Mouse (Mus musculus): ENCODE results near the gene Adgrg3. TPM values are rescaled to one million over a fixed set of nuclear protein-coding genes. Genes with fewer than 3 reads are reported as not detected.

Gene Adgrg3
- polyA plus RNA-seq, 1 experiment from 2014 or later = 0.96 TPM

GRCm38 (mm10) chr8:95059812-95060533 lies 42.5 kb downstream of the Adgrg3 start:
- Histone ChIP-seq H3K9me3 (no peaks in the 10 kb centered on the region), H3K4me2 (replicated peaks) (no peak overlapping the region), H3K36me3 (no peaks in the 10 kb centered on the region), H3K27me3 (no peaks in the 10 kb centered on the region), H3K4me1 (replicated peaks) (peaks cover 2% of the 10 kb centered on the region; the same call in 1 of the 2 replicates), H3K9ac (replicated peaks) (no peak overlapping the region), H3K4me3 (replicated peaks) (no peak overlapping the region), H3K27ac (no peak overlapping the region)
- no peak for ATAC-seq
- WGBS = 76% methylated on average over 6 of the region's 6 CpGs

DNA sequence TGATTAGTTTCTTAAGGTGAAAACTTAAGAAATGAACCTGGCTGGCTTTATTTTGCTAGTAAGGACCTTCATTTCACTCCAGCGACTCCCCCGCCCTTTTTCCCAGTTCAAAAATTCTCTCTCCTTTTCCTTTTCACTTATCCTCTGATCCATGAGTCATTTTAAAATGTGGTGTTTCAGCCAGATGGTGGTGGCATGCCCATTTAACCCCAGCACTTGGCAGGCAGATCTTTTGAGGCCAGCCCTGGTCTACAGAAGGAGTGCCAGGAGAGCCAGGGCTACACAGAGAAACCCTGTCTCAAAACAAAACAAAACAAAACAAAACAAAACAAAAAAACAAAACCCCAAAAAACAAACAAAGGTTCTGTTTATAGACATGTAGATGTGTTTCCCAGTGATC lies 47.0 kb downstream of the Adgrg3 start:
- H3K9ac ChIP-seq (replicated peaks) = no peak overlapping the region
- no peak overlapping the region for H3K27ac ChIP-seq
- no peak overlapping the region for H3K4me3 ChIP-seq (replicated peaks)
- H3K36me3 ChIP-seq = no peaks in the 10 kb centered on the region
- no peaks in the 10 kb centered on the region for H3K9me3 ChIP-seq
- no peaks in the 10 kb centered on the region for H3K4me1 ChIP-seq (replicated peaks)
- no peak for ATAC-seq
- H3K27me3 ChIP-seq = no peaks in the 10 kb centered on the region
- H3K4me2 ChIP-seq (replicated peaks) = no peak overlapping the region
- WGBS = 89% methylated on average over 2 of the region's 2 CpGs

GRCm38 (mm10) chr8:95067582-95067981 lies 50.1 kb downstream of the Adgrg3 start:
- H3K4me3 ChIP-seq (replicated peaks) = no peak overlapping the region
- H3K9ac ChIP-seq (replicated peaks) = no peak overlapping the region
- H3K4me1 ChIP-seq (replicated peaks) = no peaks in the 10 kb centered on the region
- H3K9me3 ChIP-seq = no peaks in the 10 kb centered on the region
- no peaks in the 10 kb centered on the region for H3K36me3 ChIP-seq
- 51% methylated on average over 3 of the region's 3 CpGs for WGBS
- no peak for ATAC-seq
- H3K4me2 ChIP-seq (replicated peaks) = no peak overlapping the region
- H3K27ac ChIP-seq = no peak overlapping the region
- no peaks in the 10 kb centered on the region for H3K27me3 ChIP-seq

GRCm38 (mm10) chr8:95075504-95075903 lies 58.0 kb downstream of the Adgrg3 start:
- H3K27me3 ChIP-seq = no peaks in the 10 kb centered on the region
- ATAC-seq = no peak
- no peaks in the 10 kb centered on the region for H3K9me3 ChIP-seq
- no peak overlapping the region for H3K4me3 ChIP-seq (replicated peaks)
- 85% methylated on average over 3 of the region's 3 CpGs for WGBS
- H3K4me1 ChIP-seq (replicated peaks) = peaks cover 4% of the 10 kb centered on the region; the same call in 1 of the 2 replicates
- no peak overlapping the region for H3K9ac ChIP-seq (replicated peaks)
- no peaks in the 10 kb centered on the region for H3K36me3 ChIP-seq
- H3K27ac ChIP-seq = no peak overlapping the region
- no peak overlapping the region for H3K4me2 ChIP-seq (replicated peaks)

- no peak overlapping the region for H3K4me2 ChIP-seq (replicated peaks)
- no peak overlapping the region for H3K27ac ChIP-seq
- no peaks in the 10 kb centered on the region for H3K36me3 ChIP-seq
- peaks cover 4% of the 10 kb centered on the region; the same call in 1 of the 2 replicates for H3K4me1 ChIP-seq (replicated peaks)
- H3K27me3 ChIP-seq = no peaks in the 10 kb centered on the region
- H3K9ac ChIP-seq (replicated peaks) = no peak overlapping the region
- no peak overlapping the region for H3K4me3 ChIP-seq (replicated peaks)
- WGBS = 86% methylated on average over 17 of the region's 17 CpGs
- ATAC-seq = no peak
- no peaks in the 10 kb centered on the region for H3K9me3 ChIP-seq
These were observed 58.7 kb downstream of the Adgrg3 start for GRCm38 (mm10) chr8:95076151-95076550.

DNA sequence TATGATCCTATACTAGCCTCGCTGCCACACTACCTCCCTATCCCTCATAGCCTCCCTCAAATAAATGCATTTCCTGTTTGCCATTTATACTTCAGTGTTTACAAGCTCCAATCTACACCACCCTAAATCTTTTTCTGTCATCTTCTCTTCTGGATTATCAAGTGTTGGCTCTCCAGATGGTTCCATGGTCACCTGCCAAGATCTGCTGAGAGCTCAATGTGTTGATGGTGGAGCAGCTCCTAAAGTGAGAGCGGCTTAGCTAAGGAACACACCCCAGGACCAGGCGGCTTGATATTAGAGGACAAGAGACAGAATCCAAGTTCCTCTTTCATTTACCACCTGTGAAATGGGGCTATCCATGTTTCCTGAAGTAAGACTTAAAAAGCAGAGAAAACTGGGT lies 60.6 kb downstream of the Adgrg3 start:
- H3K9ac ChIP-seq (replicated peaks) = no peak overlapping the region
- H3K4me1 ChIP-seq (replicated peaks) = peaks cover 20% of the 10 kb centered on the region
- H3K4me2 ChIP-seq (replicated peaks) = no peak overlapping the region
- ATAC-seq = no peak
- no peak overlapping the region for H3K4me3 ChIP-seq (replicated peaks)
- 78% methylated on average over 3 of the region's 3 CpGs for WGBS
- no peak overlapping the region for H3K27ac ChIP-seq
- H3K36me3 ChIP-seq = peaks cover 5% of the 10 kb centered on the region
- no peaks in the 10 kb centered on the region for H3K27me3 ChIP-seq
- no peaks in the 10 kb centered on the region for H3K9me3 ChIP-seq

- Histone ChIP-seq H3K36me3 (peaks cover 13% of the 10 kb centered on the region), H3K27ac (no peak overlapping the region), H3K9ac (replicated peaks) (no peak overlapping the region), H3K4me3 (replicated peaks) (no peak overlapping the region), H3K4me2 (replicated peaks) (no peak overlapping the region), H3K9me3 (no peaks in the 10 kb centered on the region), H3K27me3 (no peaks in the 10 kb centered on the region), H3K4me1 (replicated peaks) (peaks cover 27% of the 10 kb centered on the region)
- ATAC-seq = no peak
- WGBS = 89% methylated on average over 4 of the region's 4 CpGs
These were observed 61.8 kb downstream of the Adgrg3 start for GRCm38 (mm10) chr8:95079305-95079704.

GRCm38 (mm10) chr8:95080381-95081341 lies 63.2 kb downstream of the Adgrg3 start, which contains the start of gene Katnb1:
Katnb1 (plus strand) TSS chr8:95081186.
- WGBS = under 1% methylated on average over 47 of the region's 47 CpGs
- no peaks in the 10 kb centered on the region for H3K9me3 ChIP-seq
- H3K36me3 ChIP-seq = peaks cover 27% of the 10 kb centered on the region

DNA sequence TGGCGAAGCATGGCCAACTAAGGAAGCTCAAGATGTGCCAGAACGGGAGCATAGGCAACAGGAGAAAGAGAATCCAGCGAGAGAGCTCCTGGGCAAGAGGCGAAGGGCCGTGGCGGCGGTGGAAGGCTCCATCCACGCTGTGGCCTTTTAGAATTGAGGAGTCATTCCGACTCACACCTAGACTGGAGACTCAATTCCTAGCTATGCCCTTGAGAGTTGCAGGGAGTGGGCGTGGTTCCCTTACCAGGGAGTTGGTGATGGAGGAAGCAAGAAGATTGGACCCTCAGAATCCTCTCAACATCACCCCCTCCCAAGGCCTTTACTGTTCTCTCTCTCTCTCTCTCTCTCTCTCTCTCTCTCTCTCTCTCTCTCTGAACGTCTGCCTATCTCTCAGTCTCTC lies 64.2 kb downstream of the Adgrg3 start:
- Histone ChIP-seq H3K4me3 (replicated peaks) (peak overlapping the region; percentile 91), H3K9ac (replicated peaks) (peak overlapping the region; percentile 88), H3K9me3 (no peaks in the 10 kb centered on the region), H3K4me1 (replicated peaks) (peaks cover 28% of the 10 kb centered on the region), H3K27me3 (no peaks in the 10 kb centered on the region), H3K36me3 (peaks cover 33% of the 10 kb centered on the region), H3K27ac (peak overlapping the region; percentile 84), H3K4me2 (replicated peaks) (peak overlapping the region; percentile 98)
- 6% methylated on average over 11 of the region's 11 CpGs for WGBS
- no peak for ATAC-seq

More at GRCm38 (mm10) chr8:95080381-95081341, 63.2 kb downstream of the Adgrg3 start, which contains the start of gene Katnb1:
- H3K27me3 ChIP-seq = no peaks in the 10 kb centered on the region
- H3K4me3 ChIP-seq (replicated peaks) = peak within 1 kb of the TSS; percentile 91
- peak within 1 kb of the TSS; percentile 88 for H3K9ac ChIP-seq (replicated peaks)
- peaks cover 28% of the 10 kb centered on the region for H3K4me1 ChIP-seq (replicated peaks)
- peak within 1 kb of the TSS; percentile 84 for H3K27ac ChIP-seq
- H3K4me2 ChIP-seq (replicated peaks) = peak within 1 kb of the TSS; percentile 98
- ATAC-seq = peak; percentile 98

GRCm38 (mm10) chr8:95084261-95084660 lies 66.8 kb downstream of the Adgrg3 start:
- Histone ChIP-seq H3K27ac (no peak overlapping the region), H3K9ac (replicated peaks) (no peak overlapping the region), H3K27me3 (no peaks in the 10 kb centered on the region), H3K36me3 (peaks cover 59% of the 10 kb centered on the region), H3K4me1 (replicated peaks) (peaks cover 28% of the 10 kb centered on the region), H3K9me3 (no peaks in the 10 kb centered on the region), H3K4me3 (replicated peaks) (no peak overlapping the region), H3K4me2 (replicated peaks) (no peak overlapping the region)
- 96% methylated on average over 4 of the region's 4 CpGs for WGBS
- ATAC-seq = no peak

DNA sequence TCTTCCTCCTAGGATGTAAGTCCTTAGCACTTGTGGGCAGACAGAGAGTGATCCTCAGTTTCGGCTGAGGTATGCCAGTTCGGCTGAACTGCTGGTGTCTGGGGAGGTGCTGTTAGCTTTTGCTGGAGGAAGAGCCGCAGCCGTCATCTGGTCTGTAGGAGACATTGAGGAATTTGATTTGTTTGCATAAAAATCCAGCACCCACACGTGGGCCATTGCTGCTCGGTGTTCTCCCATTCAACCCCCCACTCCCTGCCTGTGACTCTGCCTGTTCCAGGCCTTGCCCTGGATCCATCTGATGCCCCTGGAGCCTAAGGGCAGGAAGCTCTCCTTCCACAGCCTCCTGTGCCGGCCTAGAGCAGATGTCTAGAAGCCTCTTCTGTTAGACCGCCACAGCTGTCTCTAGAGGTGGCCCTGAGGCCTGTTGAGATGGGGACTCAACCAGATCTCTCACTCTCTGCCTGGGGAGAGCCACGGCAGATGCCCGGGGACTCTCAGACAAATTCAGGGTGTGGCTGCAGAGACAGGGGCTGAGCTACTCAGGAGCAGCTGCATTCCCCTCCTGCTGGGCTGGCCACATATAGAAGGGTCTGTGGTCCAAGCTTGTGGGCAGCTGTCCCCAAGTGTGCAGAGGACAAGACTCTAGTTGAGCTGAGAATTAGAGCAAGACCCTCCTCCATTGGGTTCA lies 67.4 kb downstream of the Adgrg3 start:
- no peak for ATAC-seq
- peaks cover 28% of the 10 kb centered on the region for H3K4me1 ChIP-seq (replicated peaks)
- WGBS = 86% methylated on average over 10 of the region's 10 CpGs
- H3K9me3 ChIP-seq = no peaks in the 10 kb centered on the region
- H3K9ac ChIP-seq (replicated peaks) = no peak overlapping the region; the same call in 1 of the 2 replicates
- H3K4me2 ChIP-seq (replicated peaks) = no peak overlapping the region
- H3K27me3 ChIP-seq = no peaks in the 10 kb centered on the region
- H3K36me3 ChIP-seq = peaks cover 65% of the 10 kb centered on the region
- no peak overlapping the region for H3K27ac ChIP-seq
- no peak overlapping the region for H3K4me3 ChIP-seq (replicated peaks)

Data from midbrain, embryonic 13.5 days (tissue).